Mouse (Mus musculus) hindbrain, embryonic 11.5 days (tissue): ENCODE measurements around the gene Apba1. TPM values are rescaled to one million over a fixed set of nuclear protein-coding genes. Genes with fewer than 3 reads are reported as not detected.

Source experiments
- ATAC-seq: fragments of 200-750 bp; cut with Nextera tagmentation; 2 replicates; pipeline ENCODE4 v1.8.0; 2017; ENCODE audit warnings: mild to moderate bottlenecking, moderate TSS enrichment, moderate library complexity; ENCODE audit not compliant: low FRiP score
- DNase-seq: peaks from one replicate; pipeline ENCODE4 v3.0.0-alpha.2; 2015; ENCODE audit warnings: low spot score
- H3K27ac ChIP-seq: fragments of 300-500 bp; sonication (generic); 2 replicates; pipeline ENCODE4 v1.5.1; 2014; ENCODE audit warnings: mild to moderate bottlenecking, low read depth, low read length
- H3K27me3 ChIP-seq: fragments of 300-500 bp; sonication (generic); 2 replicates; pipeline ENCODE4 v1.6.1; 2014; ENCODE audit warnings: mild to moderate bottlenecking, low read length, moderate library complexity, mixed read lengths; ENCODE audit not compliant: control insufficient read depth, insufficient read depth
- H3K36me3 ChIP-seq: fragments of 300-500 bp; sonication (generic); 2 replicates; pipeline ENCODE4 v1.6.1; 2014; ENCODE audit warnings: mild to moderate bottlenecking, low read length, moderate library complexity, mixed read lengths; ENCODE audit not compliant: control insufficient read depth, insufficient read depth
- H3K4me1 ChIP-seq: fragments of 300-500 bp; sonication (generic); replicated peaks from 2 replicates; pipeline ENCODE4 v1.6.1; 2014; ENCODE audit warnings: low read length, mixed read lengths; ENCODE audit not compliant: control insufficient read depth, insufficient read depth
- H3K4me2 ChIP-seq: fragments of 300-500 bp; sonication (generic); replicated peaks from 2 replicates; pipeline ENCODE4 v1.6.1; 2014; ENCODE audit warnings: mild to moderate bottlenecking, low read depth, low read length
- H3K4me3 ChIP-seq: fragments of 300-500 bp; sonication (generic); 2 replicates; pipeline ENCODE4 v1.5.1; 2014; ENCODE audit warnings: low read depth, low read length
- H3K9ac ChIP-seq: fragments of 300-500 bp; sonication (generic); 2 replicates; pipeline ENCODE4 v1.6.1; 2014; ENCODE audit warnings: low read depth, low read length
- H3K9me3 ChIP-seq: fragments of 300-500 bp; sonication (generic); 2 replicates; pipeline ENCODE4 v1.6.1; 2016; ENCODE audit warnings: low read length; ENCODE audit not compliant: control insufficient read depth
- WGBS: fragments of 180-500 bp; shearing (Covaris S2); extraction: QIAGEN DNeasy Blood & Tissue Kit; methylation state at CpG from one replicate; pipeline ENCODE4 v1.1.7; 2014; 5-methylcytosine and 5-hydroxymethylcytosine counted together
- polyA plus RNA-seq: library from polyadenylated mRNA; unstranded; fragments of >200 nt; fragmentation: Nextera tagmentation; extraction: Ambion mirVana; gene quantifications from 2 replicates; pipeline ENCODE4 v1.2.1, GENCODE M21; 2014

The Apba1 gene
- polyA plus RNA-seq, 1 experiment from 2014 or later = 2.6 TPM

DNA sequence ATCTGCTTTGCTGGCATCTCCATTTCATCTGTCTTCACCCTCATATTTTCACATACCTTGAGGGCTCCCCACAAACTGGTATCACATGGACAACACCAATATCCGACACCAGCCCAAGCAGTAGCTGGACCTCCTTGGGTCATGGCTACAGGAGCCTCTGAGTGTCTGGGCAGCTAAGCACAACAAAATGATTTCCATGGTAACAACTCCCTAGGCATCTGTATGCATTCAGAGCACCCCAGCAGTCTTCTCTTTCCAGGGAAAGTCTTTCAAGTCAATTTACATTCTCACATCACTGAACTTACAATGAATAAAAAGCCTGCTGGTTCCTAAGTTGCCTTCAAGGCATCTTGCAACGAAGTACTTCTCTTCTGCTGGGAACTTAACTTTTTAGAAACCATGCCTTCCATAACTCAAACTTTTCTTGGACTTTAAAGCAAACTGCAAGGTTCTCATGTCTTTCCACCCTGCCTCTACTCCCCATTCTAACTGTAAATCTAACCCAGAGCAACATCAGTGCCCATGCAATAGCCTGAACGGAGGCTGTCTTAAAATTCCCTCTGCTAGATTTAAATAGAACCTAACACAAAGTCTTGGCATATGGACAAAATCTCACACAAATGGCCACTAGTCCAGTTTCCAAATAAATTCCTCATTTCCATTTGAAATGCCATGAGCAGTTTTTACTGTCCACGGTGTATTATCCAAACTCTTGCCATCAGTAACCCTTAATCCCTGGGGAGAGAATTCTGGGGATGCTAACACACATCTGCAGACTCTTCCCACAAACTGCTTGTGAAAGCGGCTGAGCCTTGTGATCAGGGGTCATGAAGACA is 160.9 kb downstream of the Apba1 start:
- DNase-seq = peak; percentile 36
- WGBS = 27% methylated on average over 5 of the region's 5 CpGs
- no peak overlapping the region for H3K9ac ChIP-seq

DNA sequence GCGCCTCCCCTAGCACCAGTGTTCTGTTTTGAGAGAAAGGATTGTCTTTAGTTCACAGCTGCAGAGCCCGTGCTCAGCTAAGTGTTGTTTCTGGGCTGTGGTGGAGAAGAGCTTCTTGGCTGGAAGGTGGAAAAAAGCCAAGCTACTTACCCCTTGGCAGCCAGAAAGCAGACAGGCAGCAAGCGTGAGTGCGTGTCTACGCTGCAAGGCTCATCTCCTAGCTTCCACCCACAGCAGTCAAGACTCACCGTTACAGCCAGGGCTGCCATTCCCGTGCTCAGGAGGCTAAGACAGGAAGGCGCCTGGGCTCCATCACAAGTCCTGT is 161.5 kb downstream of the Apba1 start:
- ATAC-seq (no peak; the same call in 1 of the 2 replicates), DNase-seq (peak; percentile 25)
- Histone ChIP-seq H3K9ac (no peak overlapping the region), H3K9me3 (no peaks in the 10 kb centered on the region), H3K4me2 (no peak overlapping the region), H3K4me3 (no peak overlapping the region), H3K27ac (peak overlapping the region; percentile 64), H3K4me1 (no peaks in the 10 kb centered on the region; the same call in 1 of the 2 replicates), H3K27me3 (no peaks in the 10 kb centered on the region), H3K36me3 (no peaks in the 10 kb centered on the region)
- 69% methylated on average over 8 of the region's 8 CpGs for WGBS

More for the DNA sequence above, 160.9 kb downstream of the Apba1 start:
- H3K4me2 ChIP-seq = no peak overlapping the region
- peak overlapping the region; percentile 64 for H3K27ac ChIP-seq
- H3K27me3 ChIP-seq = no peaks in the 10 kb centered on the region
- H3K9me3 ChIP-seq = no peaks in the 10 kb centered on the region
- H3K4me1 ChIP-seq = no peaks in the 10 kb centered on the region; the same call in 1 of the 2 replicates
- peak; percentile 71 for ATAC-seq
- H3K4me3 ChIP-seq = no peak overlapping the region
- H3K36me3 ChIP-seq = no peaks in the 10 kb centered on the region

DNA sequence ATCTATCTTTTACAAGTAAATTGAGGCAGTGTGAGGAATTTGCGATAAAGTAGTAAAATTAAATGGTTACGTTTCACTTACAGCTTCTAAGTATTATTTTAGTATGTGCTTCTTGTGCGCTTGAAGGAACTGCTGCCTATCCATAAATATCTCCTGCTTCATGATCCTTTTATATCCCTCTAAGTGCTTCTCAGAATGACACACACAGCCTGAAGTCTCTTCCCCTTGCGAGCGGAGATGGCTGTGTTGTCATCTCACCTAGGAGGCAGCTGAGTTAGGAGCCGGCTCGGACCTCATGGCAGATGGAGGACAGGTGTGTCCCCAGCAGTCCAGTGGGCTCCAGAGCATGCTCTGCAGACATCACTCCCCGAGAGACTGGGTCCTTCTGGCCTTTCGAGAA is 163.9 kb downstream of the Apba1 start:
- Histone ChIP-seq H3K9ac (no peak overlapping the region), H3K27me3 (no peaks in the 10 kb centered on the region), H3K4me1 (no peaks in the 10 kb centered on the region; the same call in 1 of the 2 replicates), H3K4me2 (no peak overlapping the region), H3K9me3 (no peaks in the 10 kb centered on the region), H3K27ac (no peak overlapping the region), H3K4me3 (no peak overlapping the region), H3K36me3 (no peaks in the 10 kb centered on the region)
- no peak for DNase-seq
- no peak for ATAC-seq
- WGBS = 92% methylated on average over 9 of the region's 9 CpGs

DNA sequence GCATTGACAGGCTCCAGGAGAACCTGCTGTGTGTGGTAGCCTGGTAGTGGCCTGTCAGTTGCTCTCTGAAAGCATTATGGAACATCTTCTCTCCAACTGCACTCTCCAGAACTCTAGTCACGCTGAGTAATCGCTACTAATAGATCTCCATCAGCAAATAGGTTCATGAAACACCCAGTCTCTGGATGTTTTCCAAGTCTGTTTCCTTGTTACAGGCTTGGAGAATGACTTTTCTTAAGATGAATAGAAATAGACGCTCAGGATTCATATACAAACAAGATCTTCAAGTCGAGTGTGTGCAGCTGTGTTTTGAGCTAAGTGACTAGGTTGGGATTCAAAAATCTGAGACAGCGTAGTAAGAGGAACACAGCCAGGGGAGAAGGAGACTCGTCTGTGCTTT is 165.4 kb downstream of the Apba1 start:
- Histone ChIP-seq H3K27ac (no peak overlapping the region), H3K36me3 (no peaks in the 10 kb centered on the region), H3K9me3 (no peaks in the 10 kb centered on the region), H3K4me1 (no peaks in the 10 kb centered on the region; the same call in 1 of the 2 replicates), H3K27me3 (no peaks in the 10 kb centered on the region), H3K9ac (no peak overlapping the region), H3K4me3 (no peak overlapping the region), H3K4me2 (no peak overlapping the region)
- DNase-seq (no peak), ATAC-seq (no peak)
- 84% methylated on average over 6 of the region's 6 CpGs for WGBS

DNA sequence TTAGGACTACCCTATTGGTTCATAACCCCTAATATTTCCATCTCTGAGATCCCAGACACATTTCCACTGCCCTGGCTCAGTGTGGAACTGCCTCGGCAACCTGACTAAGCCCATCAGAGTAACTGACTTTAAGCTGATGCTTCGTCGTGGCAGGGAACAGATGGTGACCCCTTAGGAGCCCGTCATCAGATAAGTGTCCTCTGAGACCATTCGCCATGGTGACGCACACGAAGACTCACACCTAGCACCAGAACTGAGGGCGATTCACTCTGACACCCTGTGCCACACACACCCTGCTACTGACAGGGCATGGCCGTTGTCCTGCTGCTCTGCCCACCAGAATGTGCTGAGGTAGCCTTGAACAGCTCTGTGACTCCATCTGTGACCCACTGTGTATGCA is 166.1 kb downstream of the Apba1 start:
- H3K9me3 ChIP-seq = no peaks in the 10 kb centered on the region
- 79% methylated on average over 9 of the region's 9 CpGs for WGBS
- no peak overlapping the region for H3K4me2 ChIP-seq
- H3K9ac ChIP-seq = no peak overlapping the region
- DNase-seq (no peak), ATAC-seq (no peak)
- no peaks in the 10 kb centered on the region for H3K4me1 ChIP-seq
- no peaks in the 10 kb centered on the region for H3K27me3 ChIP-seq
- H3K27ac ChIP-seq = no peak overlapping the region
- no peak overlapping the region for H3K4me3 ChIP-seq
- no peaks in the 10 kb centered on the region for H3K36me3 ChIP-seq

DNA sequence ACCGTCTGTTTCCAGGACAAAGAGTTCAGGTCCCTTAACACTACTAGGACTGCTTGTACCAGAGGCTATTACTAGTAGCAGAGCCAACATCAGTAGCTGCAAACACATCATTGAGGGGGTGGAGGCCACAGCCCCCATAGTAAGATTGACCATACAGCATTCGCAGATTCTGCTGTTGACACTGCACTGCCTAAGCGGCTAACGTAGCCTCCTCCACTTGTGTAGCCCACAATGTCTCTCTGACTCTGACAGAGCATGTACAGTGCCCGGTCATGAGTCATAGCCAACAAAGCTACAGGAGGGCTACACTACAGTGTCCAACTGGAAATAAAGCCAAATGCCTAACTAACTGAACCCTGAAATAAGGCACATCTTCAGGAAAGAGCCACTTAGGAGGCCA is 166.9 kb downstream of the Apba1 start:
- H3K4me2 ChIP-seq = no peak overlapping the region
- H3K36me3 ChIP-seq = no peaks in the 10 kb centered on the region
- no peak for ATAC-seq
- 96% methylated on average over 5 of the region's 5 CpGs for WGBS
- H3K4me3 ChIP-seq = no peak overlapping the region
- DNase-seq = no peak
- H3K27ac ChIP-seq = no peak overlapping the region
- no peaks in the 10 kb centered on the region for H3K4me1 ChIP-seq
- H3K27me3 ChIP-seq = no peaks in the 10 kb centered on the region
- no peaks in the 10 kb centered on the region for H3K9me3 ChIP-seq
- no peak overlapping the region for H3K9ac ChIP-seq

DNA sequence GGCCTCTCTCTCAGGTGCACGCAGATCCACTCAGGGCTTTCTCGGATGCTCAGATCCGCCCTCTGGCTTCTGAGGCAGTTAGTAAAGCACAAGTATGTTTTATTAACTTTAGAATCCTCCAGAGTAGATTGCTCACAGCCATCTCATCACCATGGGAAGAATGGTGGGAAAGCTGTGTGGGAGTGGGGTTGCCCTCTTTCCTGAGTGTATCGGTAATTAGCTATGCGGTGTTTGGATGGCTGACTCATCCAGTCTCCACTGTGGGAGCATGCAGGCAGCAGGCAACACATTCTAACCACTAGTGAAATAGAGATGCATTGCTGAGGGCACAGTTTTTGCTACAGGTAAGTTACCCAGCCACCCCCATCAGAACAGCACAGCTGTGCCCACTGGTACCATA is 172.1 kb downstream of the Apba1 start:
- Histone ChIP-seq H3K4me3 (no peak overlapping the region), H3K36me3 (no peaks in the 10 kb centered on the region), H3K27ac (no peak overlapping the region), H3K9me3 (no peaks in the 10 kb centered on the region), H3K9ac (no peak overlapping the region), H3K4me2 (no peak overlapping the region), H3K4me1 (no peaks in the 10 kb centered on the region), H3K27me3 (no peaks in the 10 kb centered on the region)
- no peak for ATAC-seq
- 96% methylated on average over 5 of the region's 5 CpGs for WGBS
- no peak for DNase-seq

DNA sequence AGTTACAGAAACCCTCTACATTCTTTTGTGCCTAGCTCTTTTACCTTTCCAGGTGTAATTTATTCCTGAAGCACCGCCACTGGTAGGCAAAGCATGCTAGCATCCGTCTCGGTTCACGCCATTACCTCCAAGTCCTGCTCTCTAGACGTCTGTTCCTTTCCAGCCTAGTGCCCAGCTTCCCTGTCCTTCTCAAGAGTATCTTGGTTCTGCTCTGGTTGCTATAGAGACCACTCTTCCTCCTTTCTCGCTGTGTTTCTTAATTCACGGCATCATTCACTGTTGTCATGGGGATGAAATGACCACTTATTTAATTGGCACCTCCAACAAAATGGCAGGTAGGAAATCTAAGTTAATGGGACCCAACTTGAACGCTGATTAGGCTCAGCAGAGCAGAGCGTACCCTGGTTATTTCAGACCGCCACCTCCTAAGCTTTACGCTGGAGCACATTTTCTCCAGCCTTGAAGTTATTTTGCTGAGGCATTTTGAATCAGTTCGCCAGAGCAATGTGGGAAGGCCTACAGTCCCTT is 182.8 kb downstream of the Apba1 start:
- ATAC-seq (no peak), DNase-seq (no peak)
- Histone ChIP-seq H3K4me2 (no peak overlapping the region), H3K9me3 (no peaks in the 10 kb centered on the region), H3K9ac (no peak overlapping the region), H3K36me3 (no peaks in the 10 kb centered on the region), H3K27me3 (no peaks in the 10 kb centered on the region), H3K4me3 (no peak overlapping the region), H3K27ac (no peak overlapping the region), H3K4me1 (no peaks in the 10 kb centered on the region)
- WGBS = 75% methylated on average over 12 of the region's 12 CpGs

DNA sequence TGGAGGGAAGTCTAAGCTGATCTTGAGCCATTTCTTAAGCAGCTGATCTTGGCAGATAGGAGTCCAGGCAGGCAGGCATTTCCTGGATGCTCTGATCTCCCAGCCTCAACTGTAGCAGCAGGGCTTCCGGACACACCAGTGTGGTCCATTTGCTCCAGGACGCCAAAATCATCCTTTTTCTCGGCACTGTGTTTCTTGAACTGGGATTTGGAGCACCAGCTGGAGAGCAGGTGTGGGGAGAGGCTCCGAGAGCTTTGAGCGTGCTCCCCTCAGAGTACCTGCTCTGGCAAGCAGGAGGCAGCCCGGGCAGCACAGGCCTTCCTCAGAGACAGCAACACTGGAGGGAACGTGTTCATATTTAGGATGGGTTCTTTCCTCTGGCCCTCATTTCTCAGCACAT is 184.2 kb downstream of the Apba1 start:
- ATAC-seq = no peak

More for the DNA sequence above, 184.2 kb downstream of the Apba1 start:
- DNase-seq = no peak
- 89% methylated on average over 7 of the region's 7 CpGs for WGBS
- H3K27me3 ChIP-seq = no peaks in the 10 kb centered on the region
- H3K27ac ChIP-seq = no peak overlapping the region
- no peak overlapping the region for H3K9ac ChIP-seq
- no peaks in the 10 kb centered on the region; the same call in 1 of the 2 replicates for H3K4me1 ChIP-seq
- no peaks in the 10 kb centered on the region for H3K36me3 ChIP-seq
- no peaks in the 10 kb centered on the region for H3K9me3 ChIP-seq
- no peak overlapping the region for H3K4me2 ChIP-seq
- H3K4me3 ChIP-seq = no peak overlapping the region
